Mouse (Mus musculus): ENCODE results near the gene Mtus2. TPM values are rescaled to one million over a fixed set of nuclear protein-coding genes. Genes with fewer than 3 reads are reported as not detected.

Mtus2 gene
- polyA plus RNA-seq, 1 experiment from 2014 or later: 35.1 TPM

DNA sequence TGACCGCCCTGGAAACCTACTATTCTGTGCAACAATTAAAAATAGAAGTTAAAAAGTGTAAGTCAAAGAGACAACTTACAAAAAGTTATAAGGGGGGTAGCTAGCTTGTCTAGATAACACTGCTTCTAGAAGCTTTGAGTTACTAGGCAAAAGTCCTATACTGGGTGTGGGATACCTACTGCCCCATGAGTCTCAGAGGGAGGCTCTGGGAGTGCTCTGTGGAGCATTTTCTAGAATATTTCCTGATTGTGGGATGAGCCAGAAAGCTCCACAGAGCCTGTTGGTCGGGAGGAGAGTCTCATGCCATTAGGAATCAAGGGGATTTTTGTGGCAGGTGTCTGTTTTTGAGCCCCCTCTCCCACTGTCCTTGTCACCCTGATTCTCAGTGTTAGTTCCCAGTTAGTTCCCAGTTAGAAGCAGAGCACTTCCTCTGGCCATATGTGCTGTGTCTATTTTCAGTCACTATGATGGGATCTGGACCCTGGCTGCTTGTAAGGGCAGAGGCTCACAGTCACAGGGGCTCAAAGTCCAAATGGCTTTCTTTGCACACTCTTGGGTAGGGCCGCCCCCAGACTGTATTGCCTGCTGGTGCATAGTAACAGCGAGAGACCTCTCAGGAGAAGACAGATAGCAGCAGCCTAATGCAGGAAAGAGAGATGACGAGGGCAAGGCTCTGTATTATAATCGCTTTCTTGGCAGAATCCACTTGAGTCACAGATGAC is 57.2 kb downstream of the Mtus2 start:
- Histone ChIP-seq H3K4me3 (replicated peaks) (no peak overlapping the region), H3K27me3 (no peaks in the 10 kb centered on the region), H3K9ac (replicated peaks) (no peak overlapping the region), H3K36me3 (no peaks in the 10 kb centered on the region), H3K9me3 (no peaks in the 10 kb centered on the region), H3K4me1 (replicated peaks) (no peaks in the 10 kb centered on the region), H3K4me2 (replicated peaks) (no peak overlapping the region), H3K27ac (no peak overlapping the region)
- ATAC-seq: no peak
- 82% methylated on average over 6 of the region's 6 CpGs for WGBS

DNA sequence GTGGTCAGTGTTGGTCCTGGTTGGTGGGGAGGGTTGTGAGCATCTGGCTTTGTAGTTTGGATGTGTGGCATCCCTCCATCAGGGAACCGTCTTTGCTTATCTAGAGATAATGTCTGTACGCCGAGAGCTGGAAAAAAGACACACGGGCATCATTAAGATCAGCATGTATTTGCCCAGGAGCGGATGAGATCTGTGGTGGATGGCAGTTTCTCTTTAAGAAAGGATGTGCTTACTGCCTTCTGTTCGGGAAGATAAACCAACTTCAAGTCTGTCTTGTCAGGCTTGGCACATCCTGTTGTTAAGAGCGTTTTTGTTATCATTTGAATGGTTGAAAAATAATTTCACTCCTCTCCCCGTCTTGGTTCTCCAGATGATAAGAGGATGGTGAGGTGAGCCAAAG is 58.3 kb downstream of the Mtus2 start:
- ATAC-seq: no peak
- Histone ChIP-seq H3K27ac (no peak overlapping the region), H3K9me3 (no peaks in the 10 kb centered on the region), H3K27me3 (no peaks in the 10 kb centered on the region), H3K9ac (replicated peaks) (no peak overlapping the region), H3K4me2 (replicated peaks) (no peak overlapping the region), H3K4me3 (replicated peaks) (no peak overlapping the region), H3K4me1 (replicated peaks) (no peaks in the 10 kb centered on the region), H3K36me3 (no peaks in the 10 kb centered on the region)
- WGBS: 91% methylated on average over 8 of the region's 8 CpGs

DNA sequence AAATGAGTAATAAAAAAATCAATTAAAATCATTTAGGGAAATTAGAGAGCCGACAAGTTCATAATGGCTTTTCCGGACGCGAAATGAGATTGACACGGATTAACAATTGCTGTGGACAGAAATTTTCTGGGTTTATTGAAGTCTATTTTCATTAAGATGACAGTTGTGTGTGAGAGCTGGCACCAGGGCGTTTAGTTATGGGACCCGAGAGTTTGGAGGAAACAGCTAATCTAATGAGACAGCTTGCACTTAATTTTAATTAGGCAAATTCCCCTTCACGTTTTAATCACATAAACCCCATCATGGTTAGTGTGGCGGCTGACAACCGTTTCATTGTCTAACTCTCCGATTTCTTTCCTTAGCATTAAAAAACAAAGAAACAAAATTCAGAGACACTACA is 60.3 kb downstream of the Mtus2 start:
- Histone ChIP-seq H3K9ac (replicated peaks) (no peak overlapping the region), H3K4me1 (replicated peaks) (no peaks in the 10 kb centered on the region), H3K4me2 (replicated peaks) (no peak overlapping the region), H3K36me3 (no peaks in the 10 kb centered on the region), H3K9me3 (no peaks in the 10 kb centered on the region), H3K27ac (no peak overlapping the region), H3K27me3 (no peaks in the 10 kb centered on the region), H3K4me3 (replicated peaks) (no peak overlapping the region)
- ATAC-seq: no peak
- 74% methylated on average over 11 of the region's 11 CpGs for WGBS

DNA sequence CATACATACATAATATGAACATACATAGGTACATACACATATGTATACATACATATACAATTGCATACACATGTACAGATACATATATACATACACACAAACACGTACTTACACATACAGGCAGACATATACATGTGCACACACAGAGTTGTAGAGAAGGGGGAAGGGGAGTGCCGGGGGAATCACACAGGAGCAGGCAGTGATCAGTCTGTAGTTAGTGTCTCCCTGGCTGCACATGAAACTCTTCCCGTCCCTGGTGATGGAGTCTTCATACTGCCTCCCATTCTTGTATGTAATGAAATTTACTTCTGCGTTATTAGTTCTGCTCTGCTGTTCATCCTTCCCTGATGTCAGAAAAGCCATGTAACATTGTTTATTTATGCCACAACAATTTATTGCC is 65.7 kb downstream of the Mtus2 start:
- H3K27me3 ChIP-seq: no peaks in the 10 kb centered on the region
- H3K4me3 ChIP-seq (replicated peaks): no peak overlapping the region
- H3K4me1 ChIP-seq (replicated peaks): no peaks in the 10 kb centered on the region
- H3K9ac ChIP-seq (replicated peaks): no peak overlapping the region
- H3K9me3 ChIP-seq: no peaks in the 10 kb centered on the region
- 84% methylated on average over 4 of the region's 4 CpGs for WGBS
- H3K36me3 ChIP-seq: no peaks in the 10 kb centered on the region
- no peak for ATAC-seq
- no peak overlapping the region for H3K4me2 ChIP-seq (replicated peaks)
- H3K27ac ChIP-seq: no peak overlapping the region

DNA sequence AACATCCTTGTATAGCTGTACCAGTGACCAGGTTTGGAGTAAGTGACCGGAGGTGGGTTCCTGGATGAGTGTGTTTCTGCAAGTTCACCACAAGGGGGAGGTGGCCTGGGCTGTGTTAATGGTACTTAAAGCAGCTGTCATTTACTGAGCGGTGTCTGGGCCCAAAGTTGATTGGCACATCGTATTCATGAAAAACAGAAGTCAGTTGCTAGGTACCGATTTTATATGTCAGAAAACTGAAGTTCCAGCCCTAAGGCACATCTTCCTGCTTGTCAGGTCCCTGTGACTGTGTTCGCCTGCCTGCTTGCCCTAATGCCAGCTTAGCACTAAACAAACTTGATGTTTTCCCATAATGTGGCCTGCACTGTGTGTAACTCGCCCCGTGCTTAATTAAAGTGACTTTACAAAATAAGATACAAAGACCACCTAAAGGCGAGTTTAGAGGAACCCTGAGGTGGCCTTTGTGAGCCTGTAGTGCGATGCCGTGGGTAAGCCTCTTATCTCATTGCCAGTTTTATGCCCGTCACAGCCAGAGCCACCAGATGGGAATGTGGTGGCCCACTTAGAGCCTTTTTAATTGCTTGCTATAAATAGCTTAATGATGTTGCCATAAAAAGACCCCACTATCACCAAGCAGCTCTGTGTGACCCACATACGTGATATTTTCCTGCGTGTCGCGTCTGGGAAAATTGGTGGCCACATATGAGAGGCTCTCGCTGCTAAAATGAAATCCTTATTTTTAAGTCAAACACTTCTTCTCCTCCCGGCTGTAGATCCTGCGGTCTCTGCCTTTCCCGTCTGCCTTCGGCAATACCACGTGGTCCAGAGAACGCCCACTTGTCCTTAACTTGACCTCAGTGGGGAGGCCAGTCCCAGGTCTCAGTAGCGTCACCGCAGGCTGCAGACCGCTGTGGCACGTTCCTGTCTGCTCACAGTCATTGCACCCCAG is 69.6 kb downstream of the Mtus2 start:
- H3K36me3 ChIP-seq: no peaks in the 10 kb centered on the region
- H3K4me3 ChIP-seq (replicated peaks): no peak overlapping the region
- no peaks in the 10 kb centered on the region for H3K4me1 ChIP-seq (replicated peaks)
- peak; percentile 75 for ATAC-seq
- H3K9ac ChIP-seq (replicated peaks): no peak overlapping the region
- no peak overlapping the region for H3K27ac ChIP-seq
- no peak overlapping the region for H3K4me2 ChIP-seq (replicated peaks)
- no peaks in the 10 kb centered on the region for H3K9me3 ChIP-seq
- 53% methylated on average over 26 of the region's 26 CpGs for WGBS
- no peaks in the 10 kb centered on the region for H3K27me3 ChIP-seq

DNA sequence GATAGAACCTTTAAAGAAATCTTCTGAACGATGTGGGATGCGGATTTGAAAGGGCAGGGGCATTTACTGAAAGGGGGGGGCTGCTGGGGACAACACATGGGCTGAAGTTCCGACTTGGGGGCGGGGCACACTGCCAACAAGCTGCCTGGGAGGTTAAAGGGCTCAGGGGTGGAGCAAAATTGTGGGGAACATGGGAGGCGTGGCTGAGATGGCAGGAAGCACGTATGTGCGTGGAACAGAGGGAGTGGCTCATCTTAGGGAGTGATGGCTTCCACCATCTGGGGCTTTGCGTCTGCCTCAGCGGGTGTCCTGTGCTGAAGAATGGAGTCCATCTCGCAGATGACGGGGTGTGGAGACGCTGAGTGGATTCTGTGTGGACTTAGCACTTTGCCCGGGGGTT is 70.9 kb downstream of the Mtus2 start:
- no peak overlapping the region for H3K4me2 ChIP-seq (replicated peaks)
- H3K4me3 ChIP-seq (replicated peaks): no peak overlapping the region
- H3K9me3 ChIP-seq: no peaks in the 10 kb centered on the region
- no peak overlapping the region for H3K9ac ChIP-seq (replicated peaks)
- H3K4me1 ChIP-seq (replicated peaks): no peaks in the 10 kb centered on the region
- ATAC-seq: no peak
- no peak overlapping the region for H3K27ac ChIP-seq
- H3K27me3 ChIP-seq: no peaks in the 10 kb centered on the region
- no peaks in the 10 kb centered on the region for H3K36me3 ChIP-seq
- 62% methylated on average over 13 of the region's 13 CpGs for WGBS

DNA sequence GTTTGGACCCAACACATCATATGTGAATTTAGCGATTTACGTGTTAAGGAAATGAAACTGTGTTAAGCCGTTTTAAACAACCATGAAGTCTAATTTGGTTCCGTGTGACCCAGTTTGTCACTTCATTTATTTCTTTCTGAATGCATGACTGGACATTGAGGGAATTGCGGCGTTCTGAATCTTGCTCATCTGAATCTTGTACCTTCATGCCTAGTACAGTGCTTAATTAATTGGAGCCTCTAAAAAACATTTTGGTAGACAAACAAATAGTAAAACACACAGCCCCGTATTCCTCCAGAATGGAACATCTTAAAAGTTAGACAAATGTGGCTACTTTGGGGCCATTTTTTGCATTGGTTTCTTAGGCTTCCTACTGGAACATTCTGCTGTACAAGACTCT is 84.5 kb downstream of the Mtus2 start:
- Histone ChIP-seq H3K9ac (replicated peaks) (no peak overlapping the region), H3K9me3 (no peaks in the 10 kb centered on the region; the same call in 1 of the 2 replicates), H3K27ac (no peak overlapping the region), H3K4me2 (replicated peaks) (no peak overlapping the region), H3K4me3 (replicated peaks) (no peak overlapping the region), H3K36me3 (no peaks in the 10 kb centered on the region), H3K27me3 (no peaks in the 10 kb centered on the region), H3K4me1 (replicated peaks) (no peaks in the 10 kb centered on the region)
- WGBS: 93% methylated on average over 7 of the region's 7 CpGs
- no peak for ATAC-seq

DNA sequence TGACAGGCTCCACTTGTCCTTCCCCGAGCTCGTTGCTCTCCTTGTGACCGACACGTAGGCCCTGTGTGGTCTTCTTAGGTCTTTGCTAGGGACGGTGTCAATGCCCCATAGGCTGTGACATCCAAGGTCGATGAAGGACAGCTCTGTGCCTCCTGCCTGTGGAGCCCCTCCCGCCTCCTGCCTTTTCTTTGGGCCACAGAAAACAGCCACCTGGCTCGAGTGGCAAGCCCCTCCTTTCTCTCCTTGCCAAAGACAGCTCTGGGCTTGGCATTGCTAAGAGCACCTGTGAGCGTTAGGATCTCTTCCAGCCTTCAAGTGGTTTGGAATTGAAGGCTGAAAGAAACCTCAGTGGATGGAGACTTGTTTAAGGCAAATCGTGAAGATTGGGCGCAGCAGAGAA is 91.1 kb downstream of the Mtus2 start:
- 85% methylated on average over 11 of the region's 11 CpGs for WGBS
- no peak for ATAC-seq
- 0 out of 2 replicates have a peak, but pooled peaks cover 6% of the 10 kb centered on the region for H3K4me1 ChIP-seq (replicated peaks)
- H3K27me3 ChIP-seq: no peaks in the 10 kb centered on the region
- H3K27ac ChIP-seq: no peak overlapping the region
- no peaks in the 10 kb centered on the region for H3K36me3 ChIP-seq
- H3K4me2 ChIP-seq (replicated peaks): no peak overlapping the region
- no peaks in the 10 kb centered on the region; the same call in 1 of the 2 replicates for H3K9me3 ChIP-seq
- H3K4me3 ChIP-seq (replicated peaks): no peak overlapping the region
- H3K9ac ChIP-seq (replicated peaks): no peak overlapping the region

DNA sequence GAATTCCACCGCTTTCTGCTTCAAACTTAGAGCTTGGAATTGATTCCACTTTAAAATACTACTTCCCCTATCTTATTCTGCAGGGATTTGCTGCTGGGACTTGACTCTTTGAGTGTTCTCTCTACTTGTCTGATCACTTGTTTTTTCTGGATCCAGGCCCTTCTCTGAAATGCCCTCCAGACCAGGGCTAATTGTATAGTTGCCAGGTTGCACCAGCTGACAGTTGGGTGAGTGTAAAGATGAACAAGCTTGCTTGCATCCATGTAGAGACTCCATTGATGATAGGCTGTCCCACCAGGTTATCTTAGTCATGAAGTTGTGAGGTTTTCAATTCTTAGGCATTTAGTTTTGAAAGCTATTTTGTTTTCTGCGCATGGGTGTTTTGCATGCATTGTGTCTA is 92.2 kb downstream of the Mtus2 start:
- WGBS: 89% methylated on average over 2 of the region's 2 CpGs
- 0 out of 2 replicates have a peak, but pooled peaks cover 6% of the 10 kb centered on the region for H3K4me1 ChIP-seq (replicated peaks)
- H3K9me3 ChIP-seq: no peaks in the 10 kb centered on the region
- H3K27me3 ChIP-seq: no peaks in the 10 kb centered on the region
- H3K4me3 ChIP-seq (replicated peaks): no peak overlapping the region
- no peak for ATAC-seq
- H3K4me2 ChIP-seq (replicated peaks): no peak overlapping the region
- no peak overlapping the region for H3K27ac ChIP-seq
- H3K36me3 ChIP-seq: no peaks in the 10 kb centered on the region
- no peak overlapping the region for H3K9ac ChIP-seq (replicated peaks)

- 75% methylated on average over 13 of the region's 13 CpGs for WGBS
Observed at GRCm38 (mm10) chr5:148052846-148053608, 95.9 kb downstream of the Mtus2 start.

GRCm38 (mm10) chr5:148053609-148053990 is 96.5 kb downstream of the Mtus2 start:
- no peak for ATAC-seq
- no peaks in the 10 kb centered on the region for H3K27me3 ChIP-seq
- no peak overlapping the region for H3K4me2 ChIP-seq (replicated peaks)
- H3K4me3 ChIP-seq (replicated peaks): no peak overlapping the region
- H3K36me3 ChIP-seq: no peaks in the 10 kb centered on the region
- H3K4me1 ChIP-seq (replicated peaks): 0 out of 2 replicates have a peak, but pooled peaks cover 6% of the 10 kb centered on the region
- H3K27ac ChIP-seq: no peak overlapping the region
- no peak overlapping the region for H3K9ac ChIP-seq (replicated peaks)
- 90% methylated on average over 4 of the region's 4 CpGs for WGBS
- H3K9me3 ChIP-seq: peaks cover 4% of the 10 kb centered on the region; the same call in 1 of the 2 replicates

More at GRCm38 (mm10) chr5:148052846-148053608, 95.9 kb downstream of the Mtus2 start:
- no peak for ATAC-seq
- peaks cover 4% of the 10 kb centered on the region; the same call in 1 of the 2 replicates for H3K9me3 ChIP-seq
- no peak overlapping the region for H3K9ac ChIP-seq (replicated peaks)
- no peaks in the 10 kb centered on the region for H3K27me3 ChIP-seq
- 0 out of 2 replicates have a peak, but pooled peaks cover 6% of the 10 kb centered on the region for H3K4me1 ChIP-seq (replicated peaks)
- H3K27ac ChIP-seq: no peak overlapping the region
- H3K4me2 ChIP-seq (replicated peaks): no peak overlapping the region
- H3K4me3 ChIP-seq (replicated peaks): no peak overlapping the region
- no peaks in the 10 kb centered on the region for H3K36me3 ChIP-seq
